Mouse (Mus musculus) erythroblast, embryonic 14.5 days (primary cell): ENCODE measurements at regions not wholly inside any gene's neighbourhood (a gene's known extent, or its start where the extent isn't known, plus 50 kb on each side); places are given as distances from the start of the nearest gene placed in this dataset.

Experiments
- GATA1 ChIP-seq: IDR thresholded peaks from 2 replicates; pipeline ENCODE4 v1.6.1; 2012; ENCODE audit warnings: low read length, inconsistent platforms, mixed read lengths
- TAL1 ChIP-seq: IDR thresholded peaks from 3 replicates; pipeline ENCODE4 v1.6.1; 2012; ENCODE audit warnings: low read length, inconsistent platforms, mixed read lengths

DNA sequence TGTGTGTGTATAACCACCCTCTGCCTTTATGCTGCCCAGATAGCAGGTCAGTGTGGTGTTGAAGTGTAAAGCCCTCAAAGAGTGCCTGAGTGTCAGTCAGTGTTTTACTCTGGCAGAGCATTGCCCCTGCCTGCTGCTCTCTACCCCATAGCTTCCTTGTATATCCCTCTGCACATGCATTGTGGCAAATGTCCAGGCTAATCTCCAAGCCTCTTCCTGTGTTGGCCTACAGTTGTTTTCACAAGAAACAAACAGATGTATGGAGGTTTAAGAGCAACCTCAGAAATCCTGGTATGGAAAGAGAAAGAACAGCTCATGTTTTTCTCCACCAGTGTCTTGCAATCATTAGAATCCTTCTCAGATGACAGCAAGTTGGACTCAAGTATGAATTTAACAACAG is 201.0 kb upstream of the Id2 start:
- no peak for TF ChIP-seq GATA1
- no peak for TF ChIP-seq TAL1
